Mouse (Mus musculus): ENCODE results near the gene Bcl7c.
"Not testable (repeated sequence)": the region's sequence is repeated elsewhere in the genome, so short reads cannot be mapped to it uniquely, and the experiment has no call there.

The Bcl7c gene

DNA sequence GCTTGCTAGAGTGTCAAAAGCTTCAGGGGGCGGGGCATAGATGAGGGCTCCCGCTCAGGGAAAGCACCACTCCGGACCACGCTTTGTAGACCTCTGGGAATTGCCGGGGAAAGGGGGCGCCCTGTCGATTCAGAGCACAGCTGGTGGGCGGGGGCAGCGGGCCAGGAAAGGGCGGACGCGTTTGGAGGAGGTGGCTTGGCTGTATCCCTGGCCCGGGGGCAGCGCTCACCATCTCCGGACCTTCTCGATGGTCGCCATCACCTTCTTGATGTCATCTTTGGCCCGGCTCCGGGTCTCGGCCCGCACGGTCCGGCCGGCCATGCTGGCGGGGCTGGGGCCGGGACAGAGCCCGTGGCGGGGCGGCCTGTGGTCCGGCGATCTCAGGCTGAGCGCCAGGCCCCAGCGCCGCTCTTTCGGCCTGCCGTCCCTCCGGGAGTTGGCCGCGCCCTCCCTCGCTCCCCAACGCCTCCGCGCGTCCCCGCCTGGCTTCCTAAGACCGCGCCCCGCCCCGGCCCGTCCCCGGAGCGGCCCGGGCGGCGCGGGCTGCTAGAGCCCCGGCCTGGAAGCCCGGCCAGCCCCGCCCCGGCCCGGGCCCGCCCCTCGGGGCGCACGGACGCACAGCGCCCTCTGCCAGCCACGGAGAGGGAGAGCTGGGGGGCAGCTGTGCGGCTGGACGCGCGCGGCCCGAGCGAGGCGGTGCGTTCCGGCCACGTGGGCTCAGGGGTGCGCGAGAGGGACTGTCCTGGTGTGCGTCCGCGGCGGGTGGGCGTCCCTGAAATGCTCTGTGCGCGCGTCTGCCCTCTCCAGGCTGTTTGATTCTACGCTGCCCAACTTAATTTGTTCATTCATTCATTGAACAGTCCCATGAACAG lies at the start of gene Bcl7c:
Bcl7c (minus strand) TSS at position 727 of the 872 bp plus-strand sequence.
- peak; percentile 79 for DNase-seq (ENCODE audit: low read depth, low spot score)

DNA sequence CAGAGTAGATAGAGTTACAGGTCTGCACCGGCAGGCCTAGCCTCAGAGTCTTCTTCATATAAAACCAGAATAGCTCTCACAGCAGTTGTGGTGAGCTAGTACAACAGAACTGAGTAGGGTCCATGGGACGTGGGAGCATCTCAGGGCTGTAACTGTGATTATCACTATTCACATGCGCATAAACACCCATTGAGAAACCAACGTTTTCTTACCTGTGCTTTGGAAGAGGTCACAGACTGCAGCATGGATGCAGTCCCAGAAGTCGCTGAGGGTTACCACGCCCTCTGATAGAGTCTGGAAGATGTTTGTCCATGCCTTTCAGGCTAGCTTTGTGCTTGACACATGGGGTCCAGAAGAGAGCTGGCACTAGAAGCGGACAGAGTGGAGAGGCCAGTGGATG lies 45.0 kb upstream of the Bcl7c start:
- no peak for DNase-seq (ENCODE audit: low read depth, low spot score)

DNA sequence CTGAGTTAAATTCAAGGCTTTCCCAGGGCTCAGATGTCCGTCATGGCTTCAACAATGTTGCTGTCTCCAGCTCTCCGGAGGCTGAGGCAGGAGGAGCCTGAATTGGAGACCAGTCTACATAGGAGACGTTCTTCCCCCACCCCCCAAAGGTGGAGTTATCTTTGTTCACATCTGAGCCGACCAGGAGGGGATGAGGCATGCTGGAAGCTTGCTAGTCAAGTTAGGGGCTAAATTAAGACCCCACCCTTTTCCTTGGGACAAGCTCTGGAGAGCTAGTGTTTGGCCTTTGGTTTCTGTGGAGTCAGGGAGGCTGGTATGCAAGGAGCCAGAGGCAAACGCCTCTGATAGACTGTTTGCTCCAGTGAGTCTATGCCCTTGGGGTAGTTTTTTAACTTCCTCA lies 44.4 kb upstream of the Bcl7c start:
- no peak for DNase-seq (ENCODE audit: low read depth, low spot score)

DNA sequence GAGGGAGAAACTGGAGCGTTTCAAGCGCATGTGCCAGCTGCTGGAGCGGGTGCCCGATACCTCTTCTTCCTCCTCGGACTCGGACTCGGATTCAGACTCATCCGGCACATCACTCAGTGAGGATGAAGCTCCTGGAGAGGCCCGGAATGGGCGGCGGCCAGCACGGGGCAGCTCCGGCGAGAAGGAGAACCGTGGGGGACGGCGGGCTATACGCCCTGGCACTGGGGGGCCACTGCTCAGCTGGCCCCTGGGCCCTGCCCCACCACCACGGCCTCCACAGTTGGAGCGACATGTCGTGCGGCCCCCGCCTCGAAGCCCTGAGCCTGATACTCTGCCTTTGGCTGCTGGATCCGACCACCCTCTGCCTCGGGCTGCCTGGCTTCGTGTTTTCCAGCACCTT lies 43.3 kb upstream of the Bcl7c start:
- no peak for DNase-seq (ENCODE audit: low read depth, low spot score)

DNA sequence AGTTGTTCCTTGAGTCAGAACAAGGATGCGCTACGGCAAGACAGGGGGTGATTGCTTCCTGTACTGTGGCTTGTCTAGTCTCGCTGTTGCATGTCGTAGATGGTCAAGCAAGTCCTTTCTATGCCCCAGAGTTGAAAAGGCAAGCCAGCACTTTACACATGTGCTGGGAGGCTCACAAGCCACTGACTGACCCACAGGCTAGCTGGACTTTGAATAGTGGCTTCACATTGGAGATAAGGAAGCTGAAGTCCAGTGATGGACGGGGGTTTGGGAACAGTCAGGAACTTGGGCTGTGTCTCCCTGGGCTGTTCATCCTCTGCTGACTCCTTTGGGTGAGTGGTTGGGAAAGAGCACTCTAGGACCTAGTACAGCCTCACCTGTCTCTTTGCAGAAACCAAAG lies 42.9 kb upstream of the Bcl7c start:
- DNase-seq (ENCODE audit: low read depth, low spot score) = no peak

DNA sequence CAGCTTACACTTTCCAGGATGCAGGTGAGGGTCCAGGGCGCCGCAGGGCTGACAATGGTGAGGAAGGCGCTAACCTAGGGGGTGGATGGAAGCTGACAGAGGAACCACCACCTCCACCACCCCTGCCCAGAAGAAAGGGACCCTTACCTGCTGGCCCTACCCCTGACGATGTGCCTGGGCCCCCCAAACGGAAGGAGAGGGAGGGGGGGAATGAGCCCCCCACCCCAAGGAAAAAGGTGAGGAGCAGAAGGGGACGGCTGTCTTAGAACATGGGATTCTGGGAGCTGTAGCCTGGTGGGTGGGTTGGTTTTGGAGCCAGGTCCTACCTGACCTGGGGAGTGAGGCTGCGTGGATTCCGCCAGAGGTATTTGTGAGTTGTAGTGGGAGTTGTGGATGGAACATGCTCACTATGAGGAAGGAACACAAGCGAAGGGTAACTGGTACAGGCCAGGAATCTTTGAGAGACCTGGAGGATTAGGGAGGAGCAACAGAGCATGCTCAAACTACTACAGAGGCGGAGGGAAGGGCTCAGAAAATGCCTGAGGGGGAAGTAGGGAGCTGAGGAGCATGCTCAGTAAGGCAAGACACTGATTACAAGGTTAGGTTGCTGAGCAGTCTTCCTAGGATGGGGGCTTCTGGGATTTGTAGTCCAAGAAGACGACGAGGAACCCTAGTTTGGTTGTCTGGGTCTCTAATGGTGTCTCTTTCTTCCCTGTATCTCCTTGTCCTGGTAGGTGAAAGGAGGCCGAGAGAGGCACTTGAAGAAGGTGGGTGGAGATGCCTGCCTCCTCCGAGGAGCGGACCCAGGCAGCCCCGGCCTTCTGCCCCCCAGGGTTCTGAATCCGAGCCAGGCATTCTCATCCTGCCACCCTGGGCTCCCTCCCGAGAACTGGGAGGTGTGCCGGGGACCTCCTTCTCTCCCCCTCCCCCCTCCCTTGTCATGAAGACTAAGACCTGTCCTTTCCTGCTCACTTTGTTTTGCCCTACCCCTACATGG lies 41.7 kb upstream of the Bcl7c start:
- no peak for DNase-seq (ENCODE audit: low read depth, low spot score)

DNA sequence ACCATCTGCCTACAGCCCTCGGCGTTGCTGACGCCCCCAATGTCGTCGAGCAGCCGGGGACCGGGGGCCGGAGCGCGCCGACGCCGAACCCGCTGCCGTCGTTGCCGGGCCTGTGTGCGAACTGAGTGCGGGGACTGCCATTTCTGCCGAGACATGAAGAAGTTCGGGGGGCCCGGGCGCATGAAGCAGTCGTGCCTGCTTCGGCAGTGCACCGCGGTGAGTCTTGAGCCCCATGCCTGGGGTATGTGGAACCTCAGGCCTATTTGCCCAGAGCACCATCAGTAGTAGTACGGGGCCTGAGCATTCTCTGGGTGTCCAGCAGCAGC lies 39.5 kb upstream of the Bcl7c start:
- DNase-seq (ENCODE audit: low read depth, low spot score) = no peak

DNA sequence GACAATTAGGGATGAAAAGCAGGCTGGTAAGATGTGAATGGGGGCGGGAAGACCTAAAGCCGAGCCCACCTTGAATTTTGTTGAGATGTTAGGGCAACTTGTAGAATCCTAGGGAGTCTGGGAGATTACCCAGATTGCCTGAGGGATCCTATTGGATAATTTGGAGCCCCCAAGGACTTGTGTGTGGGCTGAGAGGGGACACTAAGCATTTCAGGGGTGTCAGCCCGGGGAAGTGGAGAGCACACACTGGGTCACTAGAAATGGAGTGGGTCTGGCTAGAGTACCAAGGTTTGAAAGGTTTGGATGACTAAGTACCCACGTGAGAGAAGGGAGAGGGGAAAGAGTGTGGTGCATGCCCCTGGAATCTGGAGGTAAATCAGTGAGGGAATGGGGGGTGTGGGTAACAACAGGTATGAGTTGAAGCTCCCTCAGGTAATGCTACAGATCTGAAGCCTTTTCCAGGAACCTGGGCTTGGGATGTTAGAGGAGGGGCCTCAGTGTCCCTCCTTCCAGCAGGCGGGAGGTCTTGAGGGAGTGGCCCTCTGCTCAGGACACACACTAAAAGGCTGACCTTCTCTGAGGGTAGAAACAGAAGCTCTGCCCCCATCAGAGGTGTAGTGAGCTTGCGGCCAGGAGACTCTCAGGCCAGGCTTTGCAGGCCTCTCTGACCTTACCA lies 39.0 kb upstream of the Bcl7c start:
- DNase-seq (ENCODE audit: low read depth, low spot score) = no peak

DNA sequence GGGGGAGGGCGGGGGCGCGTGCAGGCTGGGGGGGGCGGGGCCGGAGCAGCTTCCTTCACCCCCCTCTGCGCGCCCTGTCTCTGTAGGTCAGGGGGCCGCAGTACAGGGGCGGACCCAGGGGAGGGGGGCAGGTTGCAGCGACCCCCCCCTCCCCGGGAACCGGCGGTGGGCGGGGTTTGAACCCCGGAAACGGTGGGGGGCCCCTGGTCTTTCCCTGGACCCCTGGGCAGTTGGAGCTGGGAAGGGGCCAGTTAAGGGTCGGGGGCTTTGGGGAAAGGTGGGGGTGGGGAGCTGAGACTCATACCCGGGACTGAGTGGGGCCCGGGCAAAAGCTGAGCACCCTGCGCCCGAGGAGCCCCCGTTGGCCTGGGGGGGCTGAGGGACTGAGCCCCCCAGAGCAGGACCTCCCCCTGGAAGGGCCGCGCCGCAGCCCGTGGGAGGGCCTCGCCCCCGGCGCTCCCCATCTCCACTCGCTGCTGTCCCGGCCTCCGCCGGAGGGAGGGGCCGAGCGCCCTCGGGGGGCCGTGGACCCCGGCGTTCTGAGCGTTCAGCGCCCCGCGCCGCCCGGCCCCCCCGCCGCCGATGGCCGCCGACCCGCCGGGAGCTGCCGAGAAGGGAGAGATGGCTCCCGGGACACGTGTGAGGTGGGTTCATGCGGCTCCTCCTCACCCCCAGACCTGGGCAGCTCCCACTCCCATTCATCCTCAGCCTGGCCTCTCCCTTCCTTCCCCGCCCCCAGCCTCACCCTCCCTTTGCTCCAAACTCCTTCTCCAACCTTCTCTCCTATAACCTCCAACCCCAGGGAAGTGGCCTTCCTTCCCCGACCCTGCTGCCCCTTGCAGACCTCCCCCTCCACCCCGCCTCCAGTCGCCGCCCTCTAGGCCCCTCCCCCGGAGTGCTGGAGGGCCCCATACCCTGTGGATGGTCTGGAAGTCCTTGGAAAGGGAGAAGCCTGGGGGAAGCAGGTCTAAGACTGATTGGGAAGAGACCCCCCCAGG lies 38.1 kb upstream of the Bcl7c start:
- DNase-seq (ENCODE audit: low read depth, low spot score) = no peak

DNA sequence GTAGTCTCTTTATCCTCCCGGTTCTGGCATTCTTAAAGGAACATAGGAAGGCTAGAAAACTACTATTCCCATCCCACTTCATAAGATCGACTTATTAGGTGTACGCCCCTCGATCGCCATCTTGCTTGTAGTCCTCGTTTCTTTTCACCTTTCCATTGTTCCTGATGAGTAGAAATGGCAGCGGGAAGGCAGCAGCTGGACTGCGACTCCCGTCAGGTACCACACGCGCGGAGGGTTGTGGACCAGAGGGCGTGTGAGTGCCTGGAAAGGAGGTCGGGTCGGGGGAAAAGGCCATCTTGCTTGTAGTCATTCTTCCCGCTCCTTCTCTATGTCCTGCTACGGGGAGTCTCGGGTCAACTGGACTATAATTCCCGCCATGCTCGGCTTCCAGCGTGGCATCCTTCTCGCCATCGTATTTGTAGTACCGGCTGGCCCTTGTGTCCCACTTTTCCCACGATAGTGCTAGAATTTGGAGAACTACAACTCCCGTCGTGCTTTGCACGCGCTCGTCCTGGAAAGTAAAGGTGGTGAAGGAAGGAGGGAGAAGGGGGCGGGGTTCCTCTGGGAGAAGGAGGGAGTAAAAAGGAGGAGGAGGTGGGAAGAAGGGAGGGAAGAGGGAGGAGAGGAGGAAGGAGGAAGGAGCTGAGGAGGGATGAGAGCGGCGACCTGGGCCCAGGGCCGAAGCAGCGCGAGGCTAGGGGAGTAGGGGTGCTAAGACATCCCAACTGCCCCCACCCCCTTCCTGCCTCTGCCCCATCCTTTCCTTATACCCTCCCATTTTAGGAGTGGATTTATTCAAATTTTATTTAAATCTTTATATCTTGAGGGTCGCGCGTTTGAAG lies 37.1 kb upstream of the Bcl7c start:
- DNase-seq (ENCODE audit: low read depth, low spot score) = peak; percentile 97

DNA sequence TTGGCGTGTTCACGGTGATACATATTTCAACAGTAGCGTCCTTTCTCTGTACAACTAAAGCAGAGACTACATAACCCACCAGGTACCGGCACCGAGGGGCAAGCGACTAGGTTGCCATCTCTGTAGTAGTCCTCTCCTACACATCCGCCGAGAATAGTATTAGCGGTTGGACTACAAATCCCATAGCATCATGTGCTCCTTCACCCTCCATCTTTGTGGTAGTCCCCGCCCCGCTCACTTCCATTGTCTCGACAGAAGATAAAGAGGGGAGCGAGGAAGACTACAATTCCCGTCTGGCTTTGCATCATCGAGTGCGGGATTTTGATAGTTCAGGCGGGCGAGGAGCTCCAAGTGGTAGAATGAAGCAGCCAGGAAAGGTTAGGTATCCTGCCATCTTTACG lies 36.5 kb upstream of the Bcl7c start:
- DNase-seq (ENCODE audit: low read depth, low spot score) = peak; percentile 92

DNA sequence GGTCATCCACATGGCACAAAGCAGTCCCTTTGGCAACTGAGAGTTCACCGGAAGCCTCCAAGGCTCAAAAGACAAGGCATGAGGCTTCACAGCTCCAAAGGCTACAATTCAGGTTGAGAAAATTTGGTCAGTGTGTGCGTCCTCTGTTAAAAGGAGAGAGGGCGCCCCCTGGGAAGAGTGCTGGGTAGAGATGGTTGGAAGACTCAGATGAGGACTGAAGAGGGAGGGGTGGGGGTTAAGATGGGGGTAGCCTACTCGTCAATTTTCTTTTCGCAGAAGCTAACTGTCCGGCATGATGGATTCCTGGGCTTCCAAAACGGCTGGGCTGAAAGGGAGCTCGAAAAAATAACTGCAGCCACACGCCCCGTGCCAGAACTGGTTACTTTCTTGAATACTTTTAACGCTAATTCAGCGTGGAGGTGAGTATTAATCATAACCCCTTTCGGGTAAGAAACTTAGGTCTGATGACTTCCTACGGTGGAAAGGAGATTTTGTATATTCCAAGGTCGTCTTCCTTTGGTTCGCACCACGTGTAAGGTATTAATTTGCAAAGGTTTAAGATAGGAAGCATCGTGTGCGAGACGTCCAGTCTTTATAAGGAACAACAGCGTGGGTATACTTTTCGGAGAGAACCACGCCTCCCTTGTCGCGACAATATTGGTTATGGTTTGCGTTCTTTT lies 35.8 kb upstream of the Bcl7c start, which contains the start of gene Fbxl19:
Fbxl19 (plus strand) TSS at position 178 of the 680 bp plus-strand sequence.
- no peak for DNase-seq (ENCODE audit: low read depth, low spot score)

DNA sequence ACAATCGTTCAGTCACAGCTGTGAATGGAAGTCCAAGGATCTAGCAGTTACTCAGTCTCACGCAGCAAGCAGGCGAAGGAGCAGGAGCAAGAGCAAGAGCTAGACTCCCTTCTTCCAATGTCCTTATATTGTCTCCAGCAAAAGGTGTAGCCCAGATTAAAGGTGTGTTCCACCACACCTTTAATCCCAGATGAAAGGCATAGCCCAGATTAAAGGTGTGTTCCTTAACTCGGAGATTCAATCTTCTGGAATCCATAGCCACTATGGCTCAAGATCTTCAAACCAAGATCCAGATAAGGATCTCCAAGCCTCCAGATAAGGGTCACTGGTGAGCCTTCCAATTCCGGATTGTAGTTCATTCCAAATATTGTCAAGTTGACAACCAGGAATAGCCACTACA lies 23.3 kb upstream of the Bcl7c start, which contains the start of gene Ctf2:
Ctf2 (minus strand) TSS at position 101 of the 400 bp plus-strand sequence.
- DNase-seq (ENCODE audit: low read depth, low spot score) = not testable (repeated sequence)

DNA sequence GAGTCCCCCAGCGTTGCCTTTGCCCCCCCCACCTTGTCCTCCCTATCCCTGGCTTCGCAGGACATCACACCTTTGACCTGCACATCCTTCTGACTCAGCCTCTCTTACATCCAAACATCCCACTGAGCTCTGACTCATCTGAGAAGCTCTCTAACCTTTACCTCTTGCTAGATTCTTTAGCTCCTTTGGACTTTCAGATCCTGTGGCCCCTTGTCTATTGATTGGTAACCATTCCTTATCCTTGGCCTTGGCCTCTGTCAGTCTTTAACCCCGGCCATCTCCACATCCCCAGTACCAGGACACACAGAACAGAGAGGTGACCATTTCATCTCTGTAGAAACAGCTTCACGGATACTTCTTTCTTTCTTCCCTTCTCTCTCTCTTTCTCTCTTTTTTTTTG lies 21.4 kb upstream of the Bcl7c start:
- DNase-seq (ENCODE audit: low read depth, low spot score) = no peak

DNA sequence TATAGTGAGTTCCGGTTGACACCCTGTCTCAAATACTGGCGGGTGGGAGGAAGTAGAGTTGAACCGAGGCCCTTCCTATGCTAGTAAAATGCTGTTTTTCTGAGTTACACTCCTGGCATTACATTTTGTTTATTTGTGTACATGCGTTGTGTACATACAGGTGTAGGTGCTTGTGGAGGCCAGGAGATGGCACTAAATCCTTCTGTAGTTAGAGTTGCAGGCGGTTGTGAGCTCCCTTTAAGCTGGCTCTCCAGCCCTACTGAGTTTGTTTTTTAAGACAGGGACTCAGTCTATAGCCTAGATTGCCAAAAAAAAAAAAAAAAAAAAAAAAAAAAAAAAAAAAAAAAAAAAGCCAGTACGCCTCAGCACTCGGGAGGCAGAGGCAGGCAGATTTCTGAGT lies 19.2 kb upstream of the Bcl7c start:
- no peak for DNase-seq (ENCODE audit: low read depth, low spot score)

DNA sequence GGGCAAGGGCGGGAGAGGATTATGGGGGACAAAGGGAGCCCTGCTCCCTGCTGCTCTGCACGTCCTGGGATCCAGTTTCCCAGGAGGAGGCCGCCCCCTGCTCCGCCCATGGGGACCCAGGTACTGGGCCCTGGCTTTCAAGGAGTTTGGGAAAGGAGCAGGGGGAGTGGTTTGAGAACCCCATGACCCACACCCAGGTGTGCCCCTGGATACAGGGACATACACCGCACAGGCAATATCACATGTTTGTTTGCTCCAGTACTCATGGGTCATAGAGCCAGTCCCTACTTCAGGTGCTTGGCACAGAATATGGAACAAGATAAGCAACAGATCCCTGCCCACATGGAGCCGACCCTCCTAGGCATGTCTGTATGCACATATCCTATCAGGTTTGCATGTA lies 17.2 kb upstream of the Bcl7c start:
- no peak for DNase-seq (ENCODE audit: low read depth, low spot score)

DNA sequence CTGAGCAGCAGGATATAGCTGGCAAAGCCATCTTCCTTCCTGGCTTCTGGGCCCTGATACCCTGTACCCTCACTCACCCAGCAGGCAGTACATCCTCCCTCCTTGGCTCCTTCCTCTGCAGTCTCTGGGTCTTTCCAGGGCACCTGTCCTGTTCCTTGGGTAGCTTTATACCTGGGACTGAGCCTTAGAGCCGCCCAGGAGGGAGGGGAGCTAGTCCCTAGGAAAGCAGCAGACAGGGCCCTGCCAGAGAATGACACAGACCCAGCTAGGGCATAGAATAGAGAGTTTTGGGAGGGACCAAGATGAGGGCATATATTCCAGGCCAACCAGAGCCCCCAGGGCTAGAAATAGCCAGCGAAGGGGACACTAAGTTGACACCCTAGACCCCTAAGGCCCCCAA lies 16.8 kb upstream of the Bcl7c start:
- DNase-seq (ENCODE audit: low read depth, low spot score) = no peak

DNA sequence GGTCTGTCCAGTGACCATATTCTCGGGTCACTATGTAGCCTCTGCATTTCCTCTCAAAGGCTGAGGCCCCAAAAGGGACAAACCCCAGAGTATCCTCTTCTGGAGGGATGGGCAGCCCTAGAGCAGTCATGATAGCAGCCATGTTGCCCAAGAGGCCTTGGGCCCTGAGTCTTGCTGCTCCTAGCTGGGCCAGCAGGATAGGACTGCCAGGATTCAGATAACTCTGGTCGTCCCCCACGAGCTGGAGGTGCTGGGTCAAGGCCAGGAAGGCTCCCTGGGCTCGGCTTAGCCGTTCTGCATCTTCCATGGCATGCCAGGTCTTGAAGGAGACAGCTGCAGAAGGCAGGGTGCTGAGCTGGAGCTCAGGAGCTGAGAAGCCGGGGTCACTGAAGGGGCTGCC lies 10.5 kb upstream of the Bcl7c start:
- no peak for DNase-seq (ENCODE audit: low read depth, low spot score)

DNA sequence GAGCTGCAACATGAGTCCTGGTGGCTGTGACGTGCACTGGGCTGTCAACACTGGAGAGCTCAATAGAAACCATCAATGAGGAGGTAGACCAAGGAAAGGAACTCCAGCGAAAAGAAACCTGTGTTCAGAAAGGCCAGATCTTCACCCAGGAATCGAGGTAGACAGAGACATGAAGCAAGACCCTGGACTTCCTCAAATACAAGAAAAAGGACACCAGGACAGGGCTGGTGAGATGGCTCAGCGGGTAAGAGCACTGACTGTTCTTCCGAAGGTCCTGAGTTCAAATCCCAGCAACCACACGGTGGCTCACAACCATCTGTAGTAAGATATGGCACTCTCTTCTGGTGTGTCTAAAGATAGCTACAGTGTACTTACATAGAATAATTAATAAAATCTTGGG lies 9.6 kb upstream of the Bcl7c start:
- no peak for DNase-seq (ENCODE audit: low read depth, low spot score)

All from skeletal muscle tissue, adult 2 months (tissue).